Mouse (Mus musculus) cerebellum, adult 11 months (tissue): ENCODE results near the gene Rp2.

Source experiments
- DNase-seq: peaks from one replicate; pipeline ENCODE4 v3.0.0; 2022

The Rp2 gene

GRCm38 (mm10) chrX:20425839-20426449 is 61.7 kb downstream of the Rp2 start:
- peak; percentile 17 for DNase-seq
